Mouse (Mus musculus): ENCODE results near the gene Prickle3. TPM values are rescaled to one million over a fixed set of nuclear protein-coding genes. Genes with fewer than 3 reads are reported as not detected.

Prickle3 gene
- 8.0 to 14.9 TPM (median 10.3 TPM) in 3 replicates for total RNA-seq (2017)

DNA sequence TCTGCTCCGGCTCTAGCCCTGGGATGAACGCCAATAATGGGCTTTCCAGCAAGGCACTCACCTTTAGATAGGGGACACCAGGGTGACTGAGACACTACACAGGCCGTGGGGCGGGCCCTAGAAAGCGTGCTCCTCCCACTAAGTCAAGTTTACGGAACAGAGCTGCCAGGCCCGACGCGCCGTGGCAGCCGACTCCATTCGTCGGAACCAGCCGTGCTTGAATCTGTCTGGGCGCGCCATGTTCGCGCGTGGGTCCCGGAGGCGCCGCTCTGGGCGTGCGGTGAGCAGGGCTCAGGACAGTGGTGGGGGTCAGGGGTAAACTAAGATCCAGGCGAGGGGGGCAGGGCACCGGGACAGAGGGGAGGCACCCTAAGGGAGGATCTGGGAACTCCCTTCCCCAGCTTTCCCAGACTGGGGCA lies at the start of gene Prickle3:
Gene Prickle3, plus strand, starts transcription at position 40 of the 419 bp plus-strand sequence.
- peak; percentile 90 for ATAC-seq (replicated peaks; ENCODE audit: insufficient number of reproducible peaks, low FRiP score, low TSS enrichment, poor library complexity, severe bottlenecking)

DNA sequence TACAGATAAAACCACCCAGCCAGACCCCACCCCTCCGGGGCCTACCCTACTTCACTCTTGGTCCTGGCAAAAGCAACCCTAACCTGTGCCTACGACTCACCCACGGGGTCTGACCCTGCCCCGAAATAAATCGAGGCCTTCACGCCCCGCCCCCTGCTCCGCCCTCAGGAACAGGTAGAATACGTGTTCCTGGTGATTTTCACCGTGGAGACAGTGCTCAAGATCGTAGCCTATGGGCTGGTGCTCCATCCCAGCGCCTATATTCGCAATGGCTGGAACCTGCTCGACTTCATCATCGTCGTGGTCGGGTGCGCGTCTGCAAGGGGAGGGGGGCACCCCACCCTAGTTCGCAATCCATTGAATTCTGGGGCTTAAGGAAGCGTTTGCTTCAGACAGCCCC lies 47.0 kb upstream of the Prickle3 start:
- no peak for ATAC-seq (replicated peaks; ENCODE audit: insufficient number of reproducible peaks, low FRiP score, low TSS enrichment, poor library complexity, severe bottlenecking)

DNA sequence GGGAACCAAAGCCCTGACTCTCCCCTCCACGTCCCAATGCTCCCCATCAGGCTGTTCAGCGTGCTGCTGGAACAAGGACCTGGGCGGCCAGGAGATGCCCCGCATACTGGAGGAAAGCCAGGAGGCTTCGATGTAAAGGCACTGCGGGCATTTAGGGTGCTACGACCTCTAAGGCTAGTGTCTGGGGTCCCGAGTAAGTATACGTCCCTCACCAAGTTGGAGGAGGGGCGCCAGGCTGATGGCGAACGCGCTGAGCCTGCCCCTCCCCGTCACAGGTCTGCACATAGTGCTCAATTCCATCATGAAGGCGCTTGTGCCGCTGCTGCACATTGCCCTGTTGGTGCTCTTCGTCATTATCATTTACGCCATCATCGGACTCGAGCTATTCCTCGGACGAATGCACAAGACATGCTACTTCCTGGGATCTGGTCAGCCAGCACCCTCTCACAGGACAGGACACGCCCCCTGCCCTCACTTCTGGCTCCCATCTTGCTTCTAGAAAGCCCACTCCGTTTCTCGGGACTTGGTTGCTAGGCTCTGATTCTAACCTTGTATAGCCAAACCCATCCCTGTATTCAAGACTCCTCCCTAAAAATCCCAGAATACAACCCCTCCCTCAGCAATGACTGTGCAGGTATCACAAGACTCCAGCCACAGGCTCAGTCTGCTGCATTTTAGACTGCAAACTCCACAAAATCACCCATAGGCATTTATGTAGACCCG lies 46.4 kb upstream of the Prickle3 start:
- ATAC-seq (replicated peaks; ENCODE audit: insufficient number of reproducible peaks, low FRiP score, low TSS enrichment, poor library complexity, severe bottlenecking): no peak

DNA sequence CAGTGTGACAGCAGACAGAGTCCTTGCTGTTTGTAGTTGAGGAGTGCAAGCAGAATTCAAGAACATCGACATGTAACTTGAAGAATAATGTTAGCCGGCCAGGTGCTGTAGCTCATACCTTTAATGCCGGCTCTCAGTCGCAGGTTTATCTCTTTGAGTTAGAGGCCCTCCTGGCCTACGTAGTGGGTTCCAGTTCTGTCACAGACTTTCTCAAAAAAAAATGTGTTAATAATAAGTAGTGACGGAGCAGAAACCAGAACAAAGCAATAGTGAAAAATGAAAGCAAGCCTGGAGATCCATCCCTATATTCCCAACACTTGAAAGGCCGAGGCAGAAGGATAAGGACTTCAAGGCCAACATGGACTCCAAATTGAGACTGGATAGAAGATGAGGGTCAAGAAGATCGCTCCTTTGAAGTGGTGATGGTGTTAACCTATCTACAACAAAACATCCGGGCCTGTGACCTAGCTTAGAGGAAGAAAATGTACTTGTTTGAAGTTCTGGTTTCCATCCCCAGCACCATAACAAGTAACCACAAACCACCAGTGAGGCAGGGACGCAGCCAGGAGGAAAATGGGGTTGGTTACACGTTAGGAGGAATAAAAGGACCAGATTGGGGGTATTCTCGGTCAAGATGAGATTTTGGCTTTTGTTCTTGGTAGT lies 39.0 kb upstream of the Prickle3 start:
- no peak for ATAC-seq (replicated peaks; ENCODE audit: insufficient number of reproducible peaks, low FRiP score, low TSS enrichment, poor library complexity, severe bottlenecking)

DNA sequence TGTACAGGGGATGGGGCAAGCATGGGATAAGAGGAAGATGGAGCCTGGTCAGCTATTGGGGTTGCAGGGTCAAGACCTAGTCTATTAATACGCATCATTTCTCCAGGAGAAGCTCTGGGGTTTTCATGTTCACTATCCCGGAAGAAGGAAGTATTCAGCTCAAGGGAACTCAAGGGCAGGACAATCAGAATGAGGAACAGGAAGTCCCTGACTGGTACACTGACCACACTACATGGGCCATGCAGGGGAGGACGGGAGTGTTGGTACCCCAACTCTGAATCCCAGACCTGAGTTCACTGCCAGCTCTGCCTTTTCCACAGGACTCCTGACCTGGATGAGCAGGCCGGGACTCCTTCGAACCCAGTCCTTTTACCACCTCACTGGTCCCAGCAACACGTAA lies 24.5 kb upstream of the Prickle3 start:
- 0 out of 2 replicates have a peak, but pooled peaks have one; percentile 47 for ATAC-seq (replicated peaks; ENCODE audit: insufficient number of reproducible peaks, low FRiP score, low TSS enrichment, poor library complexity, severe bottlenecking)

DNA sequence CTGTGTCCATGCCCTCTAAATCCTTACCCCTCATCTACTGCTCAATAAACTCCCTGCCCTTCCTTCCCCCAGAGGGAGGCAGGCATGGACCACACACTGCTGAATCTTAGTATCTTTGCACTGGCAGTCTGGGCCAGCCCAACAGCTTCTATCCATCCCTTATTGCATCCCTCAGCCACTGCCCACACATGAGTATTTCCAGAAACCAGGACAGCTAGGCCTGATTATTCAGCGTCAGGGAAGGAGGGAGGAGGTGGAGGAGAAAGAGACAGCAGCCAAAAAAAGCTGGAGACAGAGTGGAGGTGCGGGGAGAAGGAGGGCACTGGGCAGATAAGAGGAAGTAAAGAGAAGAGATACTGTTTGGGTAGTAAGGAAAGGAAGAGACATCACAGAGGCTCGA lies 22.0 kb upstream of the Prickle3 start:
- no peak for ATAC-seq (replicated peaks; ENCODE audit: insufficient number of reproducible peaks, low FRiP score, low TSS enrichment, poor library complexity, severe bottlenecking)

DNA sequence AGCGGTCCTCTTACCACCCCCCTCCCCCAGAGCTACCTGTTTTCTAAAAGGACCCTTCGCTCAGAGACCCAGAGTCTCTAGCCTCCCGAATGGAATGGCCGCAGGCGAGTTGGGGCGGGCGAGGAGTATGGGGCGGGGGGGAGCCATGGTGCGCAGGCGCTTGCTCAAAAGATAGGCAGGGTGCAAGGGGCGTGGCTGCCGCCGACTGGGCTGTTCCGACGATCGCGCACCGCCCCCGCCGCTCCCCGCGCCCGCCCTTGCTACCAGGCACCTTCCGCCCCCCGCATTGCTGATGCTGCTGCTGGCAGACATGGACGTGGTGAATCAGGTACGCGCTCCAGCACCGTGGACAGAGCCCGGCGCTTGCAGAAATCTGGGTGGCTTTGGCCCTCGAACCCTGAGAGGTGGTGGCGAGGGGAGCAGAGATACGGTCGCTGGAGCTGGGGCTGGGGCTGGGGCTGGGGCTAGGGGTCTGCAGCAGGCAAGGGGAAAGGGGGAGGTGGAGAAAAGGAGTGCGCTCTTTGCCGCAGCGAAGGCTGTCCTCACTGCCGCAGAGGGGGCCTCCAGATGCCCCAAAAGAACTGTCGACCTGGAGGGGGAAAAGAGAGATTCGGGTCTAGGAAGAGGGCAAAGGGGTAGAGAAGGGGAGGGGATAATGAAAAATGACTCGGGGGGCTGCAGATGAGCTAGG lies 18.5 kb upstream of the Prickle3 start, which contains the start of gene Syp:
Gene Syp, plus strand, starts transcription at position 71 of the 691 bp plus-strand sequence.
- ATAC-seq (replicated peaks; ENCODE audit: insufficient number of reproducible peaks, low FRiP score, low TSS enrichment, poor library complexity, severe bottlenecking): peak; percentile 68

DNA sequence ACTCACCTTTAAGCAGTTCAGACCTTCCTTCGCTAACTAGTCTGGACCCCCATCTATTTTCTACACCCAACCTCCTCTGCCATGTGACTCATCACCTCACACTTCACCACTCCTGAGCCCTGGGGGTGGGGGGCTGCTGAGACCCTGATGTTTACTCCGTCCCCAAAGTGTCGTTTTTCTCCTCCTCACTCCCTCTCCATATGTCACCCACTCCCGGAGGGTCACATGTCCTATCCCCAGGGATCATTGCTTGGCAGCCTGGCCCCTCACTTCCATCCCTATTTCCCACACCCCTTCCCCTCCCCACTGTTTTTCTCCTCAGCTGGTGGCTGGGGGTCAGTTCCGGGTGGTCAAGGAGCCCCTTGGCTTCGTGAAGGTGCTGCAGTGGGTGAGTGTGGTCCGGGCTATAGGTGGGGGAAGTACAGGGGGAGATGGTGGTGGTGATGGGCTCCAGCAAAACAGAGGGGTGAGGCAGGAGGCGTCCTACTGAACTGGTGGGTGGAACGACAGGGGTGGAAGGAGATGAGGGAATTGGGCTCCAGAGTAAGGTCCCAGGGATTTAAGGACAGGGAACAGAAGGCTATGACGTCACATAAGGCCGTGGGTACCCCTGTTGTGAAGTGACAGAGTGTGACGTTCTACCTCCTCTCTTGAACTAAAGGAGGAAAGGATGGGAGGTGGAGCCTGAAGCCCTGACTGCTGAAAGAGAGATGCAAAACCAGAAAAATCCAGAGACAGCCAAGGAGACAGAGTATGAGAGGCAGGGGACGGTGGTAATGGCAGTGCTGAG lies 17.3 kb upstream of the Prickle3 start:
- no peak for ATAC-seq (replicated peaks; ENCODE audit: insufficient number of reproducible peaks, low FRiP score, low TSS enrichment, poor library complexity, severe bottlenecking)

DNA sequence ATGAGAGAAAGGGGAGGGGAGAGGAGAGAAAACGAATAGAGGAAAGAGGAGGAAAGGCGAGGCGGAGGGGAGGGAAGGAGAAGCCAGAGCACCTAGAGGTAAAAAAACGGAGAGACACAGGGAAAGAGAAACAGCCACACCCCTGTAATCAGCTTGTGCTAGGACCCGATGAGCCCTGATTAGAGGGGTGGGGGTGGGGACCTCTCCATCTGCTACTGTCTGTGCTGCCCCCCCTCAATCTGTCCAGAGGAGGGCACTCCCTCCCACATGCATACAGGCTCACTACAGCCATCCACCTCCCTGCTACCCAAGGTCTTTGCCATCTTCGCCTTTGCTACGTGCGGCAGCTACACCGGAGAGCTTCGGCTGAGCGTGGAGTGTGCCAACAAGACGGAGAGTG lies 16.3 kb upstream of the Prickle3 start:
- no peak for ATAC-seq (replicated peaks; ENCODE audit: insufficient number of reproducible peaks, low FRiP score, low TSS enrichment, poor library complexity, severe bottlenecking)

DNA sequence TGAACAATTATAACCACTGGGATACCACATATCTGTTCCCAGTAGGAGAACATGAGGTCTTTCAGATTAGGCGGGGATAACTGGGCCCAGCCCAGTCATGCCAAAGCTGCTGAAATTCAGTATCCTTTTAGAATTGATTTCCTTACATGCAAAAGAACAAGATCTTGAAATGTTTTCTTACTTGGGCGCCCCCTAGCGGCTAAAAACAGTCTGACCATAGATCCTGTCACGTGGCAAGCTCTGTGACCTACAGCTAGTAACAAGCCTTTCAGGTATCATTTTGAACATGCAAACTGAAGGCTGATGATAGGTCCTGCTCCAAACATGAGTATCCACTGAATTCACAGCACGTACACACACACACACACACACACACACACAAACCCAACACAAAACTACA lies 11.7 kb upstream of the Prickle3 start:
- ATAC-seq (replicated peaks; ENCODE audit: insufficient number of reproducible peaks, low FRiP score, low TSS enrichment, poor library complexity, severe bottlenecking): no peak

DNA sequence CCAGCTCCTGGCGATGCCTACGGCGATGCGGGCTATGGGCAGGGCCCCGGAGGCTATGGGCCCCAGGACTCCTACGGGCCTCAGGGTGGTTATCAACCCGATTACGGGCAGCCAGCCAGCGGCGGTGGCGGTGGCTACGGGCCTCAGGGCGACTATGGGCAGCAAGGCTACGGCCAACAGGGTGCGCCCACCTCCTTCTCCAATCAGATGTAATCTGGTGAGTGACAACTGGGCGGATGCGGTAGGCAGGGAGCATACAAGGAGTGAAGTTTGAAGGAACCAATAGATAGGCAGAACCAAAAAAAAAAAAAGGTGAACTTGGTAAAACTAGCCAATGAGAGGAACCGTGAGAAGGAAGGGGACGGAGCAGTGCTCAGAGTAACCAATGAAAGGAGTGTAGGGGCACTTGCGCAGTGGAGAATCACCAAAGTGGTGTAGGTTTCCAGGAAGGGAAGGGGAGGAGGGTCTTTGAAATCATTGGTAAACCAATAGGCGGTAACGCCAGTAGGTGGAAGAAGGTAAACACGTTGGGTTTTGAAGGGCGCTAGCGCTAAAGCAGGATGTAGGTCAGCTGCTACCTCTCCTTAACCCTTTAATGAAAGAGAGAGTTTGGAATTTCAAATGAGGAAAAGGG lies 8.3 kb upstream of the Prickle3 start:
- peak; percentile 95 for ATAC-seq (replicated peaks; ENCODE audit: insufficient number of reproducible peaks, low FRiP score, low TSS enrichment, poor library complexity, severe bottlenecking)

DNA sequence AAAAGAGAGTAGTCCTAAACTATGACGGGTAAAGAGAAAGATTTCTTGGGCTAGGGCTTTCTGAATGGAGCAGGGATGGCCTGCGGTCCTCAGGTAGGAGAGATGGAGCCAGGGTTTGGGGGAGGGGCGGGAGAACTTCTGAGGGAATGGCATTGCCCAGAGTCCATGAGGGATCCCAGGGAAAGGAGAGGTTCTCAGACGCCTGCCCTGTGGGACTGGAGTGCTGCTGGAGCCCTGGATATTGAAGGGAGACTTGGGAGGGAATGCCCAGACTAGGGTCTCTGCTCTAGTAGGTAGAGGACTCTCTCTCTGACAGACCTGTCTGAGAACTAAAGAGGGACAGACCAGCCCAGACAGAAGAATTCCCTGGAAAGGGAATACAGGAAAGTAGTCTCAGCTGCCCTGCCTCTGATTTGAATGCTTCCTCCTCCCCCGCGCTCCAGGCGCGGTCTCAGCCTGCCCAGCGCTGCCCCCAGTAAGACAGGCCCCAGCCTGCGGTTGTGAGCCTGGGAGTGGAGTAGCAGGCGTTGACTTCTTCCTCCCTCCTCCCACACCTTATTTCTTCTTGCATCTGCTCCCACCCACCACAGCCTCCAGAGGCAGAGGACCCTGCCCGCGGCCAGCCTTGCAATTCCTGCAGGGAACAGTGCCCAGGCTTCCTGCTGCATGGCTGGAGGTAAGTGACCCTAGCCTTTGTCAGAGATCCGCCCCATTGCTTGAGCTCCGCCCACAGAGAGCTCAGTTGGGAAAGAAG lies 1.1 kb downstream of the Prickle3 start:
- no peak for ATAC-seq (replicated peaks; ENCODE audit: insufficient number of reproducible peaks, low FRiP score, low TSS enrichment, poor library complexity, severe bottlenecking)

DNA sequence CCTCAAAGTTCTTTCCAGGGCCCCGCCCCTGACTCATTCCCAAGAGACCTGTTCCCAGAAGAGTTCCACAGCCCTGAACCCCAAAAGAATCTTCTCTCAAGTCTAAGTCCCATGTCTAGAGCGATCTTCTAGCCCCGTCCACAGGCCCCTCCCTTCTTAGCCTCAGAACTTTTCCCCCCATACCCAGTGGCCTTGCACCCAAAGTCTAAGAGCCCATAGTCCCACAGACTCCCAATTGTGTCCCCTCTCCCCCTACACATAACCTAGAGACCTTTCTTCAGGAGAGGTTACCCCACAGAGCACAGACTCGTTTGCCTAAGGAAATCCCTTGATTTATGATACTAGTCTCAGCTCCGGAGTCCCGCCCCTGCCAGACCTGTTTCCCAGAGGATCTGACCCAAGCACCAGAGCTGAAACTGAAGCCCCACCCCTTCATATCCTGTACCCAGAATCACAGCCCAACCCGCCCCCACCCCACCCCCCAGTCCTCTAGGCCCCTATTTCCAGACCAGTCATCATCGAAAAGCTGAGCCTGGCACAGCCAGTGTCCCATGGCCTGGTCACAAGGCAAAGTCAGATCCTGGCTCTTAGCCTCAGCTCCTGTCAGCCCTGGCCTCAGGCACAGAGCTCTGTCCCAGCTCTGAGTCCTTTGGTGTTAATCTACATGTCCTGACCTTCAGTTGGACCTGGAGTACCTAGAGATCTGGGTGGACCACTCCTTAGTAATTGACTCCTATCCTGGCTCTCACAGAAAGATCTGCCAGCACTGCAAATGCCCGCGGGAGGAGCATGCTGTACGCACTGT lies 1.9 kb downstream of the Prickle3 start:
- ATAC-seq (replicated peaks; ENCODE audit: insufficient number of reproducible peaks, low FRiP score, low TSS enrichment, poor library complexity, severe bottlenecking): no peak

DNA sequence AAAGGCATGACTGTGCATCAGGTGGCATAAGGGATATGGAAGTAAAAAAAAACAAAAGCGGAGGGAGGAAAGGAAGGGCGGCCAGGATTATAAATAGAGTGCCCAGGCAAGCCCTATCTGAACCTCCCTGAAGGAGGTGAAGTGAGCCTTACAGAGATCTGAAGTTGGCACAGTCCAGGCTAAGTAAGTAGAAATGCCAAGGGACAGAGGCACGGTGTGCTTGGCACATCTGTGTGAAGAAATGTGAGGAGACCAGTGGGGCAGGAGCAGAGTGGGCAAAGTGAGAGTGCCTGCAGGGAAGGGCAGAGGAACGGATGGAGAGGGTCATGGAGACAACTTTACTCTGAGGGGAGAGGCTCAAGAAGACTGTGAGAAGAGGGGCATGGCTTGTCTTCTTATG lies 4.0 kb downstream of the Prickle3 start:
- no peak for ATAC-seq (replicated peaks; ENCODE audit: insufficient number of reproducible peaks, low FRiP score, low TSS enrichment, poor library complexity, severe bottlenecking)

DNA sequence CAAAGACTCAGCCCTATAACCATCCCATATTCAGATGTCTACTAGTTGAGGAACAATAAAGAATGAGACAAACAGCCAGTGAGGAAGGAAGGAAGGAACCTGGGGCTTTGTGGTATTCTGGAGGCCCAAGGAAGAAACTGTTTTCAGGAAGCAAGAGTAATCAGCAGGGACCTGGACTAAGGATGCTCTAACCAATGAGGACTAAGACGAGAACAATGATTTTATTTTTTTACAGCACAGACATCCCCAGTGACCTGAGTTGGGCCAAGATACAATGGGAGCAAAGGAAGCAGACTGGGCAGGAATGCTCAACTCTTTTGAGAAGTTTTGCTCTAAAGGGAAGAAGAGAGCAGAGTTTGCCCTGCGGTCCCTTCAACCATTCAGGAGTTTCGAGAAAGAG lies 5.9 kb downstream of the Prickle3 start:
- ATAC-seq (replicated peaks; ENCODE audit: insufficient number of reproducible peaks, low FRiP score, low TSS enrichment, poor library complexity, severe bottlenecking): no peak

DNA sequence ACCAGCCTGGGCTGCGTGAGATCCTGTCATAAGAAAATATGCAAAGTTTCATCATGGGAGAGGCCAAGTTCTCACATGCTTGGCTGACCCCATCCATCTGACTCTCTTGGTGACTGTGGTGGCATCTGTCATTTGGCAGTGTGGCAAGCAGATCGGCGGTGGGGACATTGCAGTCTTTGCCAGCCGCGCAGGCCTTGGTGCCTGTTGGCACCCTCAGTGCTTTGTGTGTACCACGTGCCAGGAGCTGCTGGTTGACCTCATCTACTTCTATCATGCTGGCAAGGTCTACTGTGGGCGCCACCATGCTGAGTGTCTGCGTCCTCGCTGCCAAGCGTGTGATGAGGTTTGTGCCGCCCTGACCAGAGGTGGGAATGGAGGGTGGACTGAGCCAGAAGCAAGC lies 7.7 kb downstream of the Prickle3 start:
- no peak for ATAC-seq (replicated peaks; ENCODE audit: insufficient number of reproducible peaks, low FRiP score, low TSS enrichment, poor library complexity, severe bottlenecking)
